Mouse (Mus musculus): ENCODE measurements at regions not wholly inside any gene's neighbourhood (a gene's known extent, or its start where the extent isn't known, plus 50 kb on each side); places are given as distances from the start of the nearest gene placed in this dataset.
A peak's percentile ranks its signal among the peaks of the same experiment; 100 is the strongest.

GRCm38 (mm10) chr3:27815201-27815695, 80.9 kb downstream of the Tmem212 start:
- H3K27me3 ChIP-seq (replicated peaks): no peaks in the 10 kb centered on the region
- no peak overlapping the region for H3K4me2 ChIP-seq
- no peaks in the 10 kb centered on the region for H3K36me3 ChIP-seq
- H3K27ac ChIP-seq: no peak overlapping the region
- H3K4me3 ChIP-seq (replicated peaks): no peak overlapping the region
- H3K9me3 ChIP-seq: no peaks in the 10 kb centered on the region
- no peaks in the 10 kb centered on the region for H3K4me1 ChIP-seq
- H3K9ac ChIP-seq: no peak overlapping the region
- 88% methylated on average over 6 of the region's 6 CpGs for WGBS
- no peak for ATAC-seq (ENCODE audit: insufficient read depth, low FRiP score, low read depth)

GRCm38 (mm10) chr3:27804271-27804670, 91.9 kb downstream of the Tmem212 start:
- H3K4me2 ChIP-seq: no peak overlapping the region
- no peaks in the 10 kb centered on the region for H3K9me3 ChIP-seq
- H3K9ac ChIP-seq: no peak overlapping the region
- no peaks in the 10 kb centered on the region for H3K36me3 ChIP-seq
- no peak for ATAC-seq (ENCODE audit: insufficient read depth, low FRiP score, low read depth)
- no peak overlapping the region for H3K27ac ChIP-seq
- H3K27me3 ChIP-seq (replicated peaks): no peaks in the 10 kb centered on the region
- WGBS: 49% methylated on average over 5 of the region's 5 CpGs
- no peak overlapping the region for H3K4me3 ChIP-seq (replicated peaks)
- H3K4me1 ChIP-seq: no peaks in the 10 kb centered on the region

GRCm38 (mm10) chr3:27791633-27791951, 80.5 kb upstream of the Fndc3b start:
- no peak for ATAC-seq (ENCODE audit: insufficient read depth, low FRiP score, low read depth)
- 60% methylated on average over 3 of the region's 3 CpGs for WGBS
- no peaks in the 10 kb centered on the region for H3K9me3 ChIP-seq

GRCm38 (mm10) chr3:27790932-27791632, 80.0 kb upstream of the Fndc3b start:
- Histone ChIP-seq H3K4me1 (no peaks in the 10 kb centered on the region), H3K9me3 (no peaks in the 10 kb centered on the region), H3K4me3 (replicated peaks) (no peak overlapping the region), H3K9ac (no peak overlapping the region), H3K4me2 (no peak overlapping the region), H3K36me3 (no peaks in the 10 kb centered on the region), H3K27me3 (replicated peaks) (no peaks in the 10 kb centered on the region), H3K27ac (no peak overlapping the region)
- no peak for ATAC-seq (ENCODE audit: insufficient read depth, low FRiP score, low read depth)
- WGBS: 82% methylated on average over 13 of the region's 13 CpGs

More at GRCm38 (mm10) chr3:27791633-27791951, 80.5 kb upstream of the Fndc3b start:
- Histone ChIP-seq H3K27me3 (replicated peaks) (no peaks in the 10 kb centered on the region), H3K4me3 (replicated peaks) (no peak overlapping the region), H3K27ac (no peak overlapping the region), H3K4me2 (no peak overlapping the region), H3K9ac (no peak overlapping the region), H3K4me1 (no peaks in the 10 kb centered on the region), H3K36me3 (no peaks in the 10 kb centered on the region)

- Histone ChIP-seq H3K9me3 (no peaks in the 10 kb centered on the region), H3K9ac (no peak overlapping the region), H3K36me3 (no peaks in the 10 kb centered on the region), H3K27ac (no peak overlapping the region), H3K4me2 (no peak overlapping the region), H3K4me1 (0 out of 2 replicates have a peak, but pooled peaks cover 4% of the 10 kb centered on the region), H3K27me3 (replicated peaks) (no peaks in the 10 kb centered on the region), H3K4me3 (replicated peaks) (no peak overlapping the region)
- WGBS: 78% methylated on average over 2 of the region's 2 CpGs
- ATAC-seq (ENCODE audit: insufficient read depth, low FRiP score, low read depth): no peak
These were observed 72.8 kb upstream of the Fndc3b start for GRCm38 (mm10) chr3:27783926-27784325.

GRCm38 (mm10) chr3:27783476-27783875, 72.4 kb upstream of the Fndc3b start:
- Histone ChIP-seq H3K4me2 (no peak overlapping the region), H3K4me1 (0 out of 2 replicates have a peak, but pooled peaks cover 4% of the 10 kb centered on the region), H3K36me3 (no peaks in the 10 kb centered on the region), H3K27ac (no peak overlapping the region), H3K9me3 (no peaks in the 10 kb centered on the region), H3K9ac (no peak overlapping the region), H3K27me3 (replicated peaks) (no peaks in the 10 kb centered on the region), H3K4me3 (replicated peaks) (no peak overlapping the region)
- 76% methylated on average over 4 of the region's 4 CpGs for WGBS
- no peak for ATAC-seq (ENCODE audit: insufficient read depth, low FRiP score, low read depth)

GRCm38 (mm10) chr3:27782056-27782765, 71.1 kb upstream of the Fndc3b start:
- Histone ChIP-seq H3K4me3 (replicated peaks) (no peak overlapping the region), H3K9me3 (no peaks in the 10 kb centered on the region), H3K27ac (no peak overlapping the region), H3K27me3 (replicated peaks) (no peaks in the 10 kb centered on the region), H3K9ac (no peak overlapping the region), H3K4me1 (0 out of 2 replicates have a peak, but pooled peaks cover 4% of the 10 kb centered on the region), H3K4me2 (peak overlapping the region; percentile 29), H3K36me3 (no peaks in the 10 kb centered on the region)
- WGBS: 36% methylated on average over 19 of the region's 19 CpGs
- peak; percentile 63; the same call in 1 of the 2 replicates for ATAC-seq (ENCODE audit: insufficient read depth, low FRiP score, low read depth)

- no peak overlapping the region for H3K4me2 ChIP-seq
- 0 out of 2 replicates have a peak, but pooled peaks cover 4% of the 10 kb centered on the region for H3K4me1 ChIP-seq
- H3K36me3 ChIP-seq: no peaks in the 10 kb centered on the region
- H3K9ac ChIP-seq: no peak overlapping the region
- WGBS: 59% methylated on average over 7 of the region's 7 CpGs
- H3K27me3 ChIP-seq (replicated peaks): no peaks in the 10 kb centered on the region
- H3K27ac ChIP-seq: no peak overlapping the region
- H3K9me3 ChIP-seq: no peaks in the 10 kb centered on the region
- no peak overlapping the region for H3K4me3 ChIP-seq (replicated peaks)
- no peak for ATAC-seq (ENCODE audit: insufficient read depth, low FRiP score, low read depth)
These were observed 68.8 kb upstream of the Fndc3b start for GRCm38 (mm10) chr3:27779892-27780291.

GRCm38 (mm10) chr3:27777751-27778150, 66.6 kb upstream of the Fndc3b start:
- H3K9ac ChIP-seq: no peak overlapping the region
- 87% methylated on average over 6 of the region's 6 CpGs for WGBS
- H3K27ac ChIP-seq: no peak overlapping the region
- ATAC-seq (ENCODE audit: insufficient read depth, low FRiP score, low read depth): no peak
- no peaks in the 10 kb centered on the region for H3K27me3 ChIP-seq (replicated peaks)
- 0 out of 2 replicates have a peak, but pooled peaks cover 4% of the 10 kb centered on the region for H3K4me1 ChIP-seq
- H3K36me3 ChIP-seq: no peaks in the 10 kb centered on the region
- no peaks in the 10 kb centered on the region for H3K9me3 ChIP-seq
- H3K4me3 ChIP-seq (replicated peaks): no peak overlapping the region
- H3K4me2 ChIP-seq: no peak overlapping the region

GRCm38 (mm10) chr3:27773176-27773575, 62.1 kb upstream of the Fndc3b start:
- no peak overlapping the region for H3K4me3 ChIP-seq (replicated peaks)
- H3K27ac ChIP-seq: no peak overlapping the region
- no peak overlapping the region for H3K9ac ChIP-seq
- no peaks in the 10 kb centered on the region for H3K4me1 ChIP-seq
- WGBS: 82% methylated on average over 3 of the region's 3 CpGs
- H3K27me3 ChIP-seq (replicated peaks): no peaks in the 10 kb centered on the region
- H3K36me3 ChIP-seq: no peaks in the 10 kb centered on the region
- no peak for ATAC-seq (ENCODE audit: insufficient read depth, low FRiP score, low read depth)
- H3K9me3 ChIP-seq: no peaks in the 10 kb centered on the region
- H3K4me2 ChIP-seq: no peak overlapping the region

- Histone ChIP-seq H3K27ac (no peak overlapping the region), H3K9me3 (no peaks in the 10 kb centered on the region), H3K36me3 (no peaks in the 10 kb centered on the region), H3K4me2 (no peak overlapping the region), H3K9ac (no peak overlapping the region), H3K27me3 (replicated peaks) (no peaks in the 10 kb centered on the region), H3K4me3 (replicated peaks) (no peak overlapping the region), H3K4me1 (0 out of 2 replicates have a peak, but pooled peaks cover 4% of the 10 kb centered on the region)
- 86% methylated on average over 5 of the region's 5 CpGs for WGBS
- ATAC-seq (ENCODE audit: insufficient read depth, low FRiP score, low read depth): no peak
These were observed 58.3 kb upstream of the Fndc3b start for GRCm38 (mm10) chr3:27769438-27769837.

- no peak overlapping the region for H3K9ac ChIP-seq
- no peak for ATAC-seq (ENCODE audit: insufficient read depth, low FRiP score, low read depth)
- 0 out of 2 replicates have a peak, but pooled peaks cover 4% of the 10 kb centered on the region for H3K4me1 ChIP-seq
- no peak overlapping the region for H3K4me2 ChIP-seq
- H3K9me3 ChIP-seq: no peaks in the 10 kb centered on the region
- H3K36me3 ChIP-seq: no peaks in the 10 kb centered on the region
- no peak overlapping the region for H3K27ac ChIP-seq
- H3K27me3 ChIP-seq (replicated peaks): no peaks in the 10 kb centered on the region
- 62% methylated on average over 8 of the region's 8 CpGs for WGBS
- no peak overlapping the region for H3K4me3 ChIP-seq (replicated peaks)
These were observed 56.1 kb upstream of the Fndc3b start for GRCm38 (mm10) chr3:27767188-27767587.

Measured in stomach, embryonic 15.5 days (tissue).